Mouse (Mus musculus) kidney, adult 2 months (tissue): Measurements from ENCODE around the gene Hs3st1.

ENCODE experiments used
- CTCF ChIP-seq: fragments of 200-500 bp; conservative IDR thresholded peaks from 2 replicates; pipeline ENCODE4 v1.5.1; 2011; ENCODE audit warnings: low read depth, mild to moderate bottlenecking, control low read depth, low read length, moderate library complexity, mixed read lengths; ENCODE audit not compliant: insufficient read depth, insufficient read length
- POLR2A ChIP-seq: fragments of 200-500 bp; IDR thresholded peaks from one replicate; pipeline ENCODE4 v1.6.1; 2011; ENCODE audit warnings: low read depth, low read length, control low read depth

DNA sequence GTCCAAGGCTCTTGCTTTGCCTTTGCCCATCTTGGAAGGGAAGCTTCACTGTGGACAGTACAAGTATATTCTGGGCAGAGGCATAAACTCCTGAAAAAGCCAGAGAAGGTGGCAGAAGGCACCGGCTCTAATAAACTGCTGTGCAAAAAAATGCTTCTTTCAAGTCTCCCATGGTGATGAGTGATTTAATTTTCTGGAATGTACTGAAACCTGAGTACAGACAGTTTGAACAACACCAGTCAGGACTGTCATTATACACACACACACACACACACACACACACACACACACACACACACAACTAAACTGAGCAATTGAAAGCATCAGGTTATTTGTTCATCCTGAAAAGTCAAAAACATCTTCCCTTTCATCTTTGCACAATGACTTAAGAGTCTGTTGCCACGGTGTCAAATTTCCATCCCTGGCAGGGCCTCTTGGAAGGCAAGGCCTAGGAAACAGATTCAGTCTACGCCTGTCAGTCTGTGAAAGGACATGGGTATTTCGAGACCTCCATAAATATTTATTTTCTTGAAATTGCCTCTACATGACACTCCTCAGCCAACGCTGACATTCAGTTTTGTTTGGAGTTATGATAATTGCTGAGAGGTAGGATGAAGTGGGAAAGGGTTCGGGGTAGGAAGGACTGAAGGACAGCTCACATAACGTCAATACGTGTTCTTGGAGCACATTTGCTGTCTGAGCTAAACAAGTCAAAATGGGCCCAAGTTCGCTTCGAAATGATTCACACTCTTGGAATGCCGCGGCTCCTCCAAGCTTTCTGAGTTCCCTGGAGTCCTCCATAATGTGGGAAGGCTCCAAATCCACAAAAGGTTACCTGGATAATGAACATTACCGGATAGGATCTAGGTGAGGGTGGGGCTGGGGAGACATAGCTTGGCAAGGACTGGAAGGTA is 131.7 kb downstream of the Hs3st1 start:
- TF ChIP-seq POLR2A (no peak), CTCF (no peak)
